Mouse (Mus musculus) adipocyte (in vitro differentiated cells): ENCODE measurements around the gene Tmed9.
"Not testable (repeated sequence)": the region's sequence is repeated elsewhere in the genome, so short reads cannot be mapped to it uniquely, and the experiment has no call there.

Source experiments
- DNase-seq: peaks from one replicate; pipeline ENCODE4 v3.0.0-alpha.2; 2016; ENCODE audit warnings: low spot score

Gene Tmed9

GRCm38 (mm10) chr13:55607624-55608006, 34.1 kb downstream of the Tmed9 start:
- no peak for DNase-seq

- DNase-seq: peak; percentile 26
These were observed 38.5 kb downstream of the Tmed9 start for GRCm38 (mm10) chr13:55611996-55612395.

GRCm38 (mm10) chr13:55613471-55613870, 39.9 kb downstream of the Tmed9 start:
- no peak for DNase-seq

GRCm38 (mm10) chr13:55619328-55619727, 45.8 kb downstream of the Tmed9 start:
- no peak for DNase-seq

- no peak for DNase-seq
These were observed 46.7 kb downstream of the Tmed9 start for GRCm38 (mm10) chr13:55620275-55620674.

GRCm38 (mm10) chr13:55622156-55622648, 48.7 kb downstream of the Tmed9 start:
- DNase-seq: not testable (repeated sequence)

- DNase-seq: peak; percentile 93
These were observed 49.4 kb downstream of the Tmed9 start, which contains the start of gene Caml for GRCm38 (mm10) chr13:55622649-55623541. Gene Caml, plus strand, starts transcription at chr13:55623005.

GRCm38 (mm10) chr13:55634639-55635127, 61.2 kb downstream of the Tmed9 start, which contains the start of gene Ddx46:
Gene Ddx46, plus strand, starts transcription at chr13:55635027.
- peak; percentile 81 for DNase-seq

- DNase-seq: peak; percentile 21
These were observed 61.6 kb downstream of the Tmed9 start for GRCm38 (mm10) chr13:55635146-55635571.

- DNase-seq: no peak
These were observed 62.9 kb downstream of the Tmed9 start for GRCm38 (mm10) chr13:55636185-55636983.

- peak; percentile 81 for DNase-seq
These were observed 66.9 kb downstream of the Tmed9 start for GRCm38 (mm10) chr13:55640480-55640879.

- no peak for DNase-seq
These were observed 71.0 kb downstream of the Tmed9 start for GRCm38 (mm10) chr13:55644525-55644924.
